Mouse (Mus musculus) thymus, adult 2 months (tissue): ENCODE data around the gene 9830107B12Rik. TPM values are rescaled to one million over a fixed set of nuclear protein-coding genes. Genes with fewer than 3 reads are reported as not detected.
"Not testable (repeated sequence)": the region's sequence is repeated elsewhere in the genome, so short reads cannot be mapped to it uniquely, and the experiment has no call there.

Source experiments
- DNase-seq: peaks from one replicate; pipeline ENCODE4 v3.0.0; 2021
- H3K27ac ChIP-seq: fragments of 200-500 bp; 2 replicates; pipeline ENCODE4 v1.5.1; 2012; ENCODE audit warnings: low read length, control low read depth; ENCODE audit not compliant: control insufficient read depth, insufficient read depth
- H3K27me3 ChIP-seq: fragments of 200-500 bp; 2 replicates; pipeline ENCODE4 v1.6.1; 2012; ENCODE audit warnings: mild to moderate bottlenecking, low read length, moderate library complexity, mixed read lengths; ENCODE audit not compliant: control insufficient read depth, insufficient read depth
- H3K36me3 ChIP-seq: fragments of 200-500 bp; 2 replicates; pipeline ENCODE4 v1.6.1; 2012; ENCODE audit warnings: mild to moderate bottlenecking, low read length, moderate library complexity; ENCODE audit not compliant: control insufficient read depth, insufficient read depth
- H3K4me1 ChIP-seq: fragments of 200-500 bp; replicated peaks from 2 replicates; pipeline ENCODE4 v1.6.1; 2012; ENCODE audit warnings: low read length; ENCODE audit not compliant: control insufficient read depth, insufficient read depth
- H3K4me3 ChIP-seq: fragments of 200-500 bp; 2 replicates; pipeline ENCODE4 v1.5.1; 2012; ENCODE audit warnings: mild to moderate bottlenecking, low read length, control low read depth, moderate library complexity; ENCODE audit not compliant: control insufficient read depth, insufficient read depth
- CTCF ChIP-seq: fragments of 200-500 bp; IDR thresholded peaks from 2 replicates; pipeline ENCODE4 v1.5.1; 2012; ENCODE audit warnings: mild to moderate bottlenecking, control low read depth, low read length, moderate library complexity, borderline replicate concordance; ENCODE audit not compliant: control insufficient read depth, poor library complexity, insufficient read depth; ENCODE audit errors: extremely low read depth
- POLR2A ChIP-seq: fragments of 200-500 bp; IDR thresholded peaks from 2 replicates; pipeline ENCODE4 v1.6.1; 2012; ENCODE audit warnings: mild to moderate bottlenecking, low read length, control low read depth, moderate library complexity; ENCODE audit not compliant: control insufficient read depth, poor library complexity, insufficient read depth; ENCODE audit errors: extremely low read depth
- WGBS: fragments of 180-500 bp; shearing (Covaris S2); methylation state at CpG from one replicate; pipeline ENCODE4 v1.1.7; 2018; 5-methylcytosine and 5-hydroxymethylcytosine counted together
- polyA plus RNA-seq: library from polyadenylated mRNA; depleted of rRNA; stranded (reverse); fragments of >200 nt; gene quantifications from 2 replicates; pipeline ENCODE4 v1.2.3, GENCODE M21; 2012; rRNA removed

The 9830107B12Rik gene
- 0.15 and 0.28 TPM in 2 replicates for polyA plus RNA-seq

GRCm38 (mm10) chr17:48146120-48146519 is at the start of gene 9830107B12Rik:
9830107B12Rik (minus strand) TSS chr17:48146268.
- H3K4me3 ChIP-seq, result no peak within 1 kb of the TSS
- WGBS, result 84% methylated on average over 3 of the region's 3 CpGs
- no peak within 1 kb of the TSS for H3K27ac ChIP-seq
- no peak for TF ChIP-seq CTCF
- no peak for TF ChIP-seq POLR2A
- H3K27me3 ChIP-seq, result no peaks in the 10 kb centered on the region
- no peaks in the 10 kb centered on the region for H3K36me3 ChIP-seq
- no peaks in the 10 kb centered on the region for H3K4me1 ChIP-seq
- no peak for DNase-seq

GRCm38 (mm10) chr17:48192366-48192765 is 46.3 kb upstream of the 9830107B12Rik start:
- no peak overlapping the region for H3K4me3 ChIP-seq
- H3K36me3 ChIP-seq, result no peaks in the 10 kb centered on the region
- TF ChIP-seq POLR2A (no peak), CTCF (no peak)
- no peak for DNase-seq
- no peaks in the 10 kb centered on the region for H3K4me1 ChIP-seq
- WGBS, result 90% methylated on average over 2 of the region's 2 CpGs
- H3K27me3 ChIP-seq, result no peaks in the 10 kb centered on the region
- no peak overlapping the region for H3K27ac ChIP-seq

GRCm38 (mm10) chr17:48185252-48185651 is 39.2 kb upstream of the 9830107B12Rik start:
- H3K27ac ChIP-seq, result no peak overlapping the region
- no peaks in the 10 kb centered on the region for H3K27me3 ChIP-seq
- no peak for DNase-seq
- no peaks in the 10 kb centered on the region for H3K4me1 ChIP-seq
- TF ChIP-seq POLR2A (no peak), CTCF (no peak)
- H3K4me3 ChIP-seq, result no peak overlapping the region
- 46% methylated on average over 5 of the region's 5 CpGs for WGBS
- no peaks in the 10 kb centered on the region for H3K36me3 ChIP-seq

DNA sequence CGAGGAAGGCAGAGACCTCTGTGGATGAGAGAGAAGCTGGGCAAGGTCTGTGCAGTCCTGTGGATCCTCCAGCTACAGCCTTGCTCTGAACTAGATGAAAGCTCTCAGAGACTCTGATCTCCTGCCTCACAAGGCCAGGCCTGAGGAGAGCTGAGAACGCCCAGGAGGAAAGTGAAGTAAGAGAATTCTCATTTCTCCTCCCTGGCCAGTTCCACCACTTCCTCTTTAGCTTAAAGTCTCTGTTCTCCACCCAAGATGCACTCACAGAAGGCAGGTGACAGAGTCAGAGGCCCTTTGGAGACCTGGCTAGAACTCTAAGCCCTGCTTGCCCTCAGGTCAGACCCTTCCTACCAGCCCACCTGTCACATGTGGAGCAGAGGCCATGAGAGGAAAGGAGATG is 21.0 kb upstream of the 9830107B12Rik start, which contains the start of gene A530064D06Rik:
TSS of gene A530064D06Rik (minus strand) at position 173 of the 400 bp plus-strand sequence.
- WGBS, result 30% methylated on average over 2 of the region's 2 CpGs
- not testable (repeated sequence) for H3K4me3 ChIP-seq, H3K4me1 ChIP-seq, H3K36me3 ChIP-seq, H3K27me3 ChIP-seq, DNase-seq, H3K27ac ChIP-seq

DNA sequence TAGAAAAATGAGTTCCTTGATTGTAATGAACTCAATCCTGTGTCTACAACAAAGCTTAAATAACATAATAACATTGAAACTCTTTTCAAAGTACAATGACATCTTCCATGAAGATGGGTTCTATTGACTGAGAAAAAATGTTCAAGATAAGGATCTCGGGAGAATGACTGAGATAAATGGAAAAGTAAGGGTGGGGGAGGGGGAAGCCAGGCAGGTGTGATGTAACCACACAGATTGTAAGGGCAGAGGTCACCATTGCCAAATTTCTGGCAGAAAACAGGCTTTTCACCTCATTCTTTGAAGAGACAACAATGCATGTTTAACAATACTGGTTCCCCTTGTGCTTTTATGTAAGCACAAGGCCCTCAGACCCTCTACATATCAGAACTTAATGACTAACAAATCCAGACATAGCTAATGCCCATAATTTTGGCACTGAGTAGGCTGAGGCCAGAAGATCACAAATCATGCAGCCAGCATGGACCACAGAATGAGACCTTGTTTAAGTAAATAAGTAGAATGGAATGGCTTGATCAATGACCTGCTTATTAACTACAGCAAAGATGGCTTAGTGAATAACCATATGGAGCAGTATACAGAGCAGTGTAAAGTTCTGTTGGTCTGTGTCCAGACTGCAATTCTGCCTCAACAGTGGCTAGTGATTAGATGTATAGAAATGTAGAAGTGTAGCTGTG is 11.5 kb upstream of the 9830107B12Rik start:
- no peak overlapping the region for H3K27ac ChIP-seq
- no peaks in the 10 kb centered on the region for H3K36me3 ChIP-seq
- no peak for TF ChIP-seq POLR2A
- no peak for TF ChIP-seq CTCF
- no peak overlapping the region for H3K4me3 ChIP-seq
- DNase-seq, result no peak
- no peaks in the 10 kb centered on the region for H3K27me3 ChIP-seq
- 64% methylated on average over 1 of the region's 1 CpGs for WGBS
- no peaks in the 10 kb centered on the region for H3K4me1 ChIP-seq

- WGBS, result 90% methylated on average over 2 of the region's 2 CpGs
- Histone ChIP-seq H3K36me3 (no peaks in the 10 kb centered on the region), H3K27ac (no peak overlapping the region), H3K27me3 (no peaks in the 10 kb centered on the region), H3K4me1 (no peaks in the 10 kb centered on the region), H3K4me3 (no peak overlapping the region)
- TF ChIP-seq CTCF (no peak), POLR2A (no peak)
- DNase-seq, result no peak
These were observed 13.3 kb downstream of the 9830107B12Rik start for GRCm38 (mm10) chr17:48132810-48133209.

- 97% methylated on average over 20 of the region's 20 CpGs for WGBS
- Histone ChIP-seq H3K4me1 (no peaks in the 10 kb centered on the region; the same call in 1 of the 2 replicates), H3K36me3 (no peaks in the 10 kb centered on the region), H3K27me3 (no peaks in the 10 kb centered on the region), H3K27ac (no peak overlapping the region), H3K4me3 (no peak overlapping the region)
- no peak for TF ChIP-seq CTCF
- no peak for TF ChIP-seq POLR2A
- DNase-seq, result no peak
These were observed 25.6 kb downstream of the 9830107B12Rik start for GRCm38 (mm10) chr17:48120456-48120855.
